Mouse (Mus musculus) cerebellum, adult 9-11 months (tissue): ENCODE data around the gene Rexo5.

Experiments used
- DNase-seq: peaks from one replicate; pipeline ENCODE4 v3.0.0; 2022

Rexo5 gene

GRCm38 (mm10) chr7:119847396-119847795 is 53.6 kb downstream of the Rexo5 start:
- no peak for DNase-seq

GRCm38 (mm10) chr7:119849096-119849495 is 55.3 kb downstream of the Rexo5 start:
- DNase-seq, result peak; percentile 36

GRCm38 (mm10) chr7:119850737-119851136 is 56.9 kb downstream of the Rexo5 start:
- no peak for DNase-seq

- DNase-seq, result no peak
These were observed 58.7 kb downstream of the Rexo5 start for GRCm38 (mm10) chr7:119852494-119852893.

GRCm38 (mm10) chr7:119853186-119853585 is 59.4 kb downstream of the Rexo5 start:
- DNase-seq, result no peak

- no peak for DNase-seq
These were observed 60.6 kb downstream of the Rexo5 start for GRCm38 (mm10) chr7:119854362-119854761.

GRCm38 (mm10) chr7:119855031-119855430 is 61.2 kb downstream of the Rexo5 start:
- no peak for DNase-seq

- no peak for DNase-seq
These were observed 65.7 kb downstream of the Rexo5 start for GRCm38 (mm10) chr7:119859476-119859875.

GRCm38 (mm10) chr7:119860116-119860515 is 66.3 kb downstream of the Rexo5 start:
- DNase-seq, result no peak

- DNase-seq, result no peak
These were observed 66.7 kb downstream of the Rexo5 start for GRCm38 (mm10) chr7:119860554-119860953.

GRCm38 (mm10) chr7:119860971-119861334 is 67.1 kb downstream of the Rexo5 start:
- DNase-seq, result no peak

GRCm38 (mm10) chr7:119861335-119862091 is 67.7 kb downstream of the Rexo5 start:
- DNase-seq, result peak; percentile 37

- no peak for DNase-seq
These were observed 68.4 kb downstream of the Rexo5 start for GRCm38 (mm10) chr7:119862167-119862566.

- no peak for DNase-seq
These were observed 70.7 kb downstream of the Rexo5 start for GRCm38 (mm10) chr7:119864500-119864899.

GRCm38 (mm10) chr7:119866136-119866535 is 72.3 kb downstream of the Rexo5 start:
- no peak for DNase-seq

- no peak for DNase-seq
These were observed 78.4 kb downstream of the Rexo5 start for GRCm38 (mm10) chr7:119872204-119872603.

GRCm38 (mm10) chr7:119873050-119873449 is 79.2 kb downstream of the Rexo5 start:
- no peak for DNase-seq

GRCm38 (mm10) chr7:119875776-119876440 is 82.1 kb downstream of the Rexo5 start:
- DNase-seq, result peak; percentile 52

- DNase-seq, result no peak
These were observed 85.4 kb downstream of the Rexo5 start for GRCm38 (mm10) chr7:119879171-119879570.

- no peak for DNase-seq
These were observed 86.5 kb downstream of the Rexo5 start for GRCm38 (mm10) chr7:119880345-119880744.

- DNase-seq, result no peak
These were observed 87.4 kb downstream of the Rexo5 start for GRCm38 (mm10) chr7:119881229-119881628.

- DNase-seq, result no peak
These were observed 94.1 kb downstream of the Rexo5 start for GRCm38 (mm10) chr7:119887887-119888286.

- DNase-seq, result no peak
These were observed 98.4 kb downstream of the Rexo5 start for GRCm38 (mm10) chr7:119892198-119892597.

- no peak for DNase-seq
These were observed 98.9 kb downstream of the Rexo5 start for GRCm38 (mm10) chr7:119892742-119893141.
